Mouse (Mus musculus): ENCODE data around the gene Adamts17.

Gene Adamts17

DNA sequence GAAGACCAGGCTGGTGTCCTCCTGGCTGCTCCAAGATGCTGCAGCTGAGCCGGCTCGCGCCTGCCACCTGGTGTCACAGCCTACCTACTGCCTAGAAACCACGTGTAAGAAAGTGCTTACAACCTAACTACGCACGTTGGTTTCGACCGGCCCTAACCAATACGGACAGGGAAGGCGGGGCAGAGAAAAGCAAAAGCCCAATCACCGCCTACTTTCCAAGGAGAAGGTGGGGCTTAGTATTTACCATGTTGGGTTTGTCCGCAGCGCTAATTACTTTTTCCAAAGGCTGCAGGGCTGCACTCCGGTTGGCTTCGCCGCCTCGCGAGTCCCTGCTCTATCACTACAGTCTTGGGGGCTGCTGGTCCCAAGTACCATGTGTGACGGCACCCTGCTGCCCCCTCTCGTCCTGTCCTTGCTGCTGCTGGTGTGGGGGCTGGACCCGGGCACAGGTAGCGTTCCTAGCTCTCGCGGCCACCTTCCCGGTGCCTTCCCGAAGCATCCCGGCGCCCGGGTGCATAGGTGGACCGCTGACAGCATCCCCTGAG is at the start of gene Adamts17:
Adamts17 (plus strand) TSS at position 273 of the 545 bp plus-strand sequence.
- in situ Hi-C loops (cut with MboI; ENCODE audit: low pct_unique_long_range_greater_than_20kb in 1 of 2, low sequenced_read_pairs in 2 of 2, unreplicated experiment in 1 of 2) = loop anchor here in 1 of 2 experiments (25.0 kb wide), 1 partner anchor 798 kb away; the partner anchor contains the start of genes Lrrc28 and Ttc23

GRCm38 (mm10) chr7:66789860-66790748 is 49.4 kb upstream of the Adamts17 start:
- in situ Hi-C loops (cut with MboI; ENCODE audit: low pct_unique_long_range_greater_than_20kb in 1 of 2, low sequenced_read_pairs in 2 of 2, unreplicated experiment in 1 of 2) = no loop called here

- in situ Hi-C loops (cut with MboI; ENCODE audit: low pct_unique_long_range_greater_than_20kb in 1 of 2, low sequenced_read_pairs in 2 of 2, unreplicated experiment in 1 of 2) = no loop called here
Measured at GRCm38 (mm10) chr7:66791022-66791421, 48.5 kb upstream of the Adamts17 start.

DNA sequence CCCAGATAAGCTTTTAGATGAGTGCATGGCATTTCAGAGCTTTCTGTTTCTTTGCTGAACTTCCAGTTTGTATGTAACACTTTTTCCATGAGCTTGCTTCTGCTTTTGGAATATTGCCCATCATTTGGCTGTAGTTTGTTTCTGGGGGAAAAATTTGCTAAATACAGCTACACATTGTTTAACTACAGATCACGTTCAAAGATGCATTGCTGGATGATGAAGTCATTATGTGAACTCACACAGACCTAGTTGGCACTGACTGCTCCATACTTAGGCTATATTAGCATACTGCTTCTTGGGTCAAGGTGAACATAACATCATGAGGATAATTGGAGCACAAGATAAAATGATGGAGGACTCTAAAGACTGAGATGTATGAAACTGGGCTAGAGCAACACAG is 42.6 kb upstream of the Adamts17 start:
- in situ Hi-C loops (cut with MboI; ENCODE audit: low pct_unique_long_range_greater_than_20kb in 1 of 2, low sequenced_read_pairs in 2 of 2, unreplicated experiment in 1 of 2) = no loop called here

DNA sequence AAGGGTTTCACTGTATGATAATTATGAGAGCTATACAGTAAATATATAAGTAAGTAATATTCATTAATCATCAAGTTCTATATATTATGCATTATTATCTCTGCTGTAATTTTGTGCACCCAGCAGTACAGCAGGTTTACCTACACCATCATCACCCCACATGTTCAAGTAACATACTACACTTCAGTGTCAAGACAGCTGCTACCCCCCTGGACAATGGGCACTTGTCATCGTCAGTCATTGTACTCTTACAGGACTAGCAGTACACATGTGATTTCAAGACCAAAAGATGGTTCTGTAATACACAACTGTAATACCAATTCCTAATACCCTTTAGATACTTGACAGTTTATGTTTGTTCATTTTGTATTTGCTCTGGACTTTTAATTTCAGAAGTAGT is 42.2 kb upstream of the Adamts17 start:
- in situ Hi-C loops (cut with MboI; ENCODE audit: low pct_unique_long_range_greater_than_20kb in 1 of 2, low sequenced_read_pairs in 2 of 2, unreplicated experiment in 1 of 2) = no loop called here

DNA sequence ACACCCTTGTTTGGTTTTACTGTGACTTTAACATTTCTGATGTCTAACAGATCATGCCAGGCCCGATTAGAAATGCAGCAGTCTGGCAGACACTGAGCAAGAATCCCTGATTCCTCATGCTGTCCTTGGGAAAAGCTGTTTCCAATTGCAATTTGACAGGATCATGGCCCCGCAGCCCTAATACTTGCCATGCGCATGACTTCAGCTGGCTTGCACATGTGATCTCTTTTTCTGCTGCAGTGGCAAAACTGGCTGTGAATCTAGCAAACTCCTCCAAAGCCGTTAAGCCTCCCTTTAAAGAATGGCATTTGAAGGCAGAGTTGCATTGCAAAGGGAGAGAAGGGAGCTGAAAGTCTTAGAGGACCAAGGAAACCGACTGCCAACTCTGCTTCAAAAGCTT is 40.7 kb upstream of the Adamts17 start:
- in situ Hi-C loops (cut with MboI; ENCODE audit: low pct_unique_long_range_greater_than_20kb in 1 of 2, low sequenced_read_pairs in 2 of 2, unreplicated experiment in 1 of 2) = no loop called here

DNA sequence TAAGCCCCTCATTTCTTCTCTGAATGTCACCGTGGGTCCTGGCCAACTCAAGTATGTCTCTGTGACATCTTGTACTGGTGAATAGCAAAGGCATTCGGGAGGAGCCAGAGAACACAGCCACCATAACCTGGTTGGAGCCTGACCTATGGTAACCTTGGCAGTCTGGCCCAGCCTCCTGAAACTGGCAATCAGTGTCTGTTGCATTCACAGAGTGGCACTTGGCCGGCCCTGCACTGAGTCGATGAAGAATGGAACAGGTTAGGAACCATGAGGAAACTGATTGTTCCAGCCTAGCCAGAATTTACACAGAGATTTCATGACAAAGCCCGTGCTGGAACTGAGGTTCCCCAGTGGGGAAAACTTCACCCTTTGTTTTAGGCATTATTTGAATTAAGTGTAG is 38.8 kb upstream of the Adamts17 start:
- in situ Hi-C loops (cut with MboI; ENCODE audit: low pct_unique_long_range_greater_than_20kb in 1 of 2, low sequenced_read_pairs in 2 of 2, unreplicated experiment in 1 of 2) = loop anchor here in 1 of 2 experiments (25.0 kb wide), 1 partner anchor 837 kb away; the partner anchor contains the start of genes Lrrc28 and Ttc23

GRCm38 (mm10) chr7:66801785-66802184 is 37.8 kb upstream of the Adamts17 start:
- in situ Hi-C loops (cut with MboI; ENCODE audit: low pct_unique_long_range_greater_than_20kb in 1 of 2, low sequenced_read_pairs in 2 of 2, unreplicated experiment in 1 of 2) = loop anchor here in 1 of 2 experiments (25.0 kb wide), 1 partner anchor 836 kb away; the partner anchor contains the start of genes Lrrc28 and Ttc23

- in situ Hi-C loops (cut with MboI; ENCODE audit: low pct_unique_long_range_greater_than_20kb in 1 of 2, low sequenced_read_pairs in 2 of 2, unreplicated experiment in 1 of 2) = loop anchor here in 1 of 2 experiments (25.0 kb wide), 1 partner anchor 834 kb away; the partner anchor contains the start of genes Lrrc28 and Ttc23
Measured at GRCm38 (mm10) chr7:66803798-66804197, 35.7 kb upstream of the Adamts17 start.

DNA sequence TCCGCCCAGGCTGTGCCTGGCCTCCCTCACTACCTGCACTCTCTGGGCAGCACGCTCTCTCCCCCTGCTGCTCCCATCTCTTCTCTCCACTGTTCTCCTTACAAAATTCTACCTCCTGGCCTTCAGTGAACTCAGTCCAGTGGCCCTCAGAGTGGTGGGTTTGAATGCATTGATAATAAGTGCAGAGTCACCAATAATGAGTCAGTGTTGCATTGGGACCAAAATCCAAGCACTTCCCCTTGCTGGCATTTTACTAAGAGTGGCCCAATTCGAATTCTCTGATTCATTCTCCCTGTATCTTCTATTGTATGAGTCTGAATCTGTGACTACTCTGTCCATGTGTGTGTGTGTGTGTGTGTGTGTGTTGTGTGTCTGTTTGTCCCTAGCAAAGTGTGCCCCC is 32.7 kb upstream of the Adamts17 start:
- in situ Hi-C loops (cut with MboI; ENCODE audit: low pct_unique_long_range_greater_than_20kb in 1 of 2, low sequenced_read_pairs in 2 of 2, unreplicated experiment in 1 of 2) = loop anchor here in 1 of 2 experiments (25.0 kb wide), 1 partner anchor 830 kb away; the partner anchor contains the start of genes Lrrc28 and Ttc23

DNA sequence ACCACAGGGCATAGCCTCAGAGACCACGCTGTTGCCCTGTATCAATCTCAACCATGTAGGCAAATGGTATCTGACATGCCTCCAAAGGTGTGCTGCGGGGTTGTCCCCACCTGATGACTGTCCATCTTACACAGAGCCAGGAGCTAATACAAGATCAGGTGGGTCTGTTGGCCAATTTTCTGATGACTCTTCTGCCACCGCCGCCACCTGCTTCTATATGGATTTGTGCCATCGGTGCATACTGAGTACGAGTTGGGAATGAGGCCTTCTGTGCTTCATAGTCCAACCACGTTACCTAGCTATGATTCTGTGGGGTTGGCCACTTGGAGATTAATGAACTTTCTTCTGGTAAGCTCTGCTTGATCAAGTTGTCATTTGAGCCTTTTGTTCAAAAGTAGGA is 29.1 kb upstream of the Adamts17 start:
- in situ Hi-C loops (cut with MboI; ENCODE audit: low pct_unique_long_range_greater_than_20kb in 1 of 2, low sequenced_read_pairs in 2 of 2, unreplicated experiment in 1 of 2) = loop anchor here in 1 of 2 experiments (25.0 kb wide), 1 partner anchor 827 kb away; the partner anchor contains the start of genes Lrrc28 and Ttc23

DNA sequence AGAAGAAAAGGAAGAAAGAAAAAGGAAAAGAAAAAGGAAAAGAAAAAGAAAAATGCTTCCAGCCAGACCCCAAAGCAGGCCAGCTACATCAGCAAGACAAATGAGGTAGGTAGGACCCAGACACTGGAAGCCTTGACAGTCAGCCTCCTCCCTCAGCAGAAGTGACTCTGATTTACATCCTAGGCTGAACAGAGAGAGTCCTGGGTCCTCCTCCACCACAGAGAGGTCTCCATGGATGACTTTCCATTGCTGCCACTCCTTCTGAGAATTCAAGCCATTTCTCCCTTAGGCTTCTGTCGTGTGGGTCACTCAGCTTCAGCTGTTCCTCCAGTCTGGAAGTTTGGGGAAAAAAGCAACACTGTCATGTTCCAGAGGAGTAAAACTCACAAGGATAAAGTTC is 28.2 kb upstream of the Adamts17 start:
- in situ Hi-C loops (cut with MboI; ENCODE audit: low pct_unique_long_range_greater_than_20kb in 1 of 2, low sequenced_read_pairs in 2 of 2, unreplicated experiment in 1 of 2) = loop anchor here in 1 of 2 experiments (25.0 kb wide), 1 partner anchor 826 kb away; the partner anchor contains the start of genes Lrrc28 and Ttc23

GRCm38 (mm10) chr7:66812289-66812688 is 27.2 kb upstream of the Adamts17 start:
- in situ Hi-C loops (cut with MboI; ENCODE audit: low pct_unique_long_range_greater_than_20kb in 1 of 2, low sequenced_read_pairs in 2 of 2, unreplicated experiment in 1 of 2) = loop anchor here in 1 of 2 experiments (25.0 kb wide), 1 partner anchor 825 kb away; the partner anchor contains the start of genes Lrrc28 and Ttc23

GRCm38 (mm10) chr7:66812737-66813136 is 26.8 kb upstream of the Adamts17 start:
- in situ Hi-C loops (cut with MboI; ENCODE audit: low pct_unique_long_range_greater_than_20kb in 1 of 2, low sequenced_read_pairs in 2 of 2, unreplicated experiment in 1 of 2) = loop anchor here in 1 of 2 experiments (25.0 kb wide), 1 partner anchor 825 kb away; the partner anchor contains the start of genes Lrrc28 and Ttc23

DNA sequence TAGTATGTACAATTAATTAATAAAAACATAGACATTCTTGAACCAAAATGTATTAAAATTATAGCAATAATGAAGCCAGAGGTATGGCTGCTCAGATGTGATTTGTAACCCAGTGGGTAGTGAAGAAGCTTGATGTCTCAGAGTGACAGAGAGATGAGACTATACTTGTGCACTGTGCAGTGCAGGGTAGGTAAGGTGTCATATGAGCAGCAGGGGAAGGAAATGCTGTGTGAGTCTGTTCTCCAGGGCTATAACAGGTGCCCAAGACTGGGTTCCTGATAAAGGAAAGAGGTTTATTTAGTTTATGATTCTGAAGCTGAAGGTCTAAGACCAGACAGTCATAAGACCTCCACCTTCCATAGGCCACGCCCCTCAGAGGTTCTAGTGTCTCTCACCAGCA is 26.4 kb upstream of the Adamts17 start:
- in situ Hi-C loops (cut with MboI; ENCODE audit: low pct_unique_long_range_greater_than_20kb in 1 of 2, low sequenced_read_pairs in 2 of 2, unreplicated experiment in 1 of 2) = loop anchor here in 1 of 2 experiments (25.0 kb wide), 1 partner anchor 824 kb away; the partner anchor contains the start of genes Lrrc28 and Ttc23

- in situ Hi-C loops (cut with MboI; ENCODE audit: low pct_unique_long_range_greater_than_20kb in 1 of 2, low sequenced_read_pairs in 2 of 2, unreplicated experiment in 1 of 2) = loop anchor here in 1 of 2 experiments (25.0 kb wide), 1 partner anchor 822 kb away; the partner anchor contains the start of genes Lrrc28 and Ttc23
Measured at GRCm38 (mm10) chr7:66815526-66815925, 24.0 kb upstream of the Adamts17 start.

- in situ Hi-C loops (cut with MboI; ENCODE audit: low pct_unique_long_range_greater_than_20kb in 1 of 2, low sequenced_read_pairs in 2 of 2, unreplicated experiment in 1 of 2) = loop anchor here (10.0 to 25.0 kb wide), 2 partner anchors 385 to 817 kb away; partner anchors contain the start of genes Lrrc28 (in 1 of the 2) and Ttc23 (in 1 of the 2)
Measured at GRCm38 (mm10) chr7:66820034-66820433, 19.5 kb upstream of the Adamts17 start.

DNA sequence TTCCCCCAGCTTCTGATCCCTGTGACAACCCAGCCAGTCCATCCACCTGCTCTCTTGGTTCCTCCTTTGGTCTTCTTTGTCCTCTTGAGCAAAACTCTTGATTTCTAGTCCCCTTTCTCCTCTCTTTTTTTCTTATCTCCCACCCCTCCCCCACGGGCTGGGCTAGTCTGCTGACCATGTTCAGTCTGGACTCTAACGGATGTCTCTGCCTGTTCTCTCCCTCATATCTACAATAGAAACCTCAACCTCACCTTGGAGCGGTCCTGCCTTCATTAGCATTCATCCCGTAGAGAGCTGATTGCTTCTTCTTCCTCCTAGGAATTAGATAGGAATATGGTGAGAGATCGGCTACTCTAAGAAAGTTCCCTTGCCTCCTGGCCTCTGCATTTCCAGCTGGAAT is 8.7 kb upstream of the Adamts17 start:
- in situ Hi-C loops (cut with MboI; ENCODE audit: low pct_unique_long_range_greater_than_20kb in 1 of 2, low sequenced_read_pairs in 2 of 2, unreplicated experiment in 1 of 2) = loop anchor here in 1 of 2 experiments (25.0 kb wide), 1 partner anchor 806 kb away; the partner anchor contains the start of genes Lrrc28 and Ttc23

Measured in mouse embryonic stem cell (cell line).